Mouse (Mus musculus) forebrain, embryonic 16.5 days (tissue): ENCODE measurements at regions not wholly inside any gene's neighbourhood (a gene's known extent, or its start where the extent isn't known, plus 50 kb on each side); places are given as distances from the start of the nearest gene placed in this dataset.

Experiments
- ATAC-seq: fragments of 200-750 bp; cut with Nextera tagmentation; 2 replicates; pipeline ENCODE4 v1.8.0; 2017; ENCODE audit warnings: mild to moderate bottlenecking, moderate library complexity
- H3K27ac ChIP-seq: fragments of 300-500 bp; sonication (generic); 2 replicates; pipeline ENCODE4 v1.5.1; 2014; ENCODE audit warnings: low read length, control low read depth
- H3K27me3 ChIP-seq: fragments of 300-500 bp; sonication (generic); replicated peaks from 2 replicates; pipeline ENCODE4 v1.6.1; 2014; ENCODE audit warnings: low read length; ENCODE audit not compliant: control insufficient read depth, insufficient read depth
- H3K36me3 ChIP-seq: fragments of 300-500 bp; sonication (generic); 2 replicates; pipeline ENCODE4 v1.6.1; 2014; ENCODE audit not compliant: control insufficient read depth, insufficient read depth
- H3K4me1 ChIP-seq: fragments of 300-500 bp; sonication (generic); replicated peaks from 2 replicates; pipeline ENCODE4 v1.6.1; 2014; ENCODE audit warnings: low read length; ENCODE audit not compliant: control insufficient read depth, insufficient read depth
- H3K4me2 ChIP-seq: fragments of 300-500 bp; sonication (generic); 2 replicates; pipeline ENCODE4 v1.6.1; 2014; ENCODE audit warnings: mild to moderate bottlenecking, low read length, control low read depth
- H3K4me3 ChIP-seq: fragments of 300-500 bp; sonication (generic); replicated peaks from 2 replicates; pipeline ENCODE4 v1.5.1; 2014; ENCODE audit warnings: mild to moderate bottlenecking, low read length, control low read depth
- H3K9ac ChIP-seq: fragments of 300-500 bp; sonication (generic); replicated peaks from 2 replicates; pipeline ENCODE4 v1.6.1; 2014; ENCODE audit warnings: low read depth, low read length, control low read depth
- H3K9me3 ChIP-seq: fragments of 300-500 bp; sonication (generic); 2 replicates; pipeline ENCODE4 v1.6.1; 2016; ENCODE audit warnings: low read length; ENCODE audit not compliant: control insufficient read depth
- WGBS: fragments of 180-500 bp; shearing (Covaris S2); extraction: QIAGEN DNeasy Blood & Tissue Kit; methylation state at CpG from one replicate; pipeline ENCODE4 v1.1.7; 2014; 5-methylcytosine and 5-hydroxymethylcytosine counted together

DNA sequence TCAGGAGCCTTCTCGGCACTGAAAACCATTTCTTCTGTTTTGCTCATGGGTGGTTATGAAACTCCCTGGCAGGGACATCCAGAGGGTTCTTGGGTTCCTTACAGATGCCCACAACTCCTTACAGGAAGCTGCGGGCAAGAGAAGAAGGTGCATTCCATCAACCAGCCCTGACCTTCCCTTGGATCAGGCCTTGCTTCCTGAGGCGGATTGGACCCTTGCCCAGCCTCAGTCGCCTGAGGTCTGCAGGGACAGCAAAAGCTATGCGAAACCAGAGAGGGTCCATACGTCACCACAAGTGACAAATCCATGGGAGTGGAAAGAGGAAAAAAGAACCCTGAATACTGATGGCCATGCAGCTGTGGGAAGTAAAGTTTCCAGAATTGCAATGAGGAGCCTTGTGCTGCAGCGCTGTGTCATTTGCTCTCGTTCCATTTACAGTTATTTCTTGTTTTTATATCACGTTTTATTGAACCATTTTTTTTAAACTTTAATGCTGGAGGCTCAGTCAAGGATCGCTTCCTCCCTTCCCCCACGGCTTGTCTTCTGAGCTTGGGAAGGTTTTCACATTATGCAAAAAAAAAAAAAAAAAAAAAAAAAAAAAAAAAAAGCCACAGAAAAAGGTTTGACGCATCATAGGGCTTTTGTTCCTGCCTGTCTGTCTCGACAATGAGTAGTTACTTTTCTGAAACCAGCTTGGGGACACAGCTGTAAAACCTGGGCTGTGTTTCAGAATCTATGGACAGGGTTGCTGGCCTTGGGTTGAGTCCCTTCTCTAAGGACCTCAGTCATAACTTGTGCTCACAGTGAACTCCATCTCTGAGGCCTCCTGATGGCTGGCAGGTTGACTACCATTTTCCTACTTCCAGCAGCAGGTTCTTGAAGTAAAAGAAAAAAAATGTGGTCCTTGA lies 202.0 kb upstream of the Ncam1 start:
- WGBS = 66% methylated on average over 13 of the region's 13 CpGs
- Histone ChIP-seq H3K9ac (no peak overlapping the region), H3K36me3 (no peaks in the 10 kb centered on the region), H3K4me1 (peaks cover 3% of the 10 kb centered on the region; the same call in 1 of the 2 replicates), H3K27me3 (no peaks in the 10 kb centered on the region), H3K4me3 (no peak overlapping the region), H3K27ac (no peak overlapping the region), H3K9me3 (peaks cover 4% of the 10 kb centered on the region), H3K4me2 (no peak overlapping the region)
- no peak for ATAC-seq

- no peak overlapping the region for H3K4me2 ChIP-seq
- ATAC-seq = no peak
- no peaks in the 10 kb centered on the region for H3K36me3 ChIP-seq
- peaks cover 3% of the 10 kb centered on the region; the same call in 1 of the 2 replicates for H3K4me1 ChIP-seq
- no peak overlapping the region for H3K27ac ChIP-seq
- H3K9ac ChIP-seq = no peak overlapping the region
- peaks cover 8% of the 10 kb centered on the region for H3K9me3 ChIP-seq
- H3K4me3 ChIP-seq = no peak overlapping the region
- no peaks in the 10 kb centered on the region for H3K27me3 ChIP-seq
- 81% methylated on average over 1 of the region's 1 CpGs for WGBS
These were observed 201.2 kb upstream of the Ncam1 start for GRCm38 (mm10) chr9:49999970-50000369.

DNA sequence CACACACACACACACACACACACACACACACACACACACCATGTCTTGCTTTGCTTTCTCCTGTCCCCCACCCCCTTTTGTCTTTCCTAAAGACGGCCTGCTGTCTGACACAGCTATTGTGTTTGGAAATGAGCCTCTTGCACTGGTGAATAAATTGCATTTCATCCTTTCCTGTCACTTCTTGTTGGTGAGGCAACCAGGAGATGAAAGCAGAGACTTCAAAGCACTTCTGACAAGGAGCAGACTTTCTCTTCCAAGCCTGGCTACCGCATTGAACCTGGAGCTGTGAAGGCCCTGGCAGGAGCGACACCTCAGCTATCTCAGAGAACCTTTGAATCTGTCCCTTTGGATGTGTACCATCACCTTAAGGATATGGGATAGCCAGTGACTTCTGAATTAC lies 199.4 kb upstream of the Ncam1 start:
- peaks cover 8% of the 10 kb centered on the region for H3K9me3 ChIP-seq
- no peak overlapping the region for H3K27ac ChIP-seq
- no peak overlapping the region for H3K4me2 ChIP-seq
- 56% methylated on average over 3 of the region's 3 CpGs for WGBS
- H3K4me1 ChIP-seq = peaks cover 3% of the 10 kb centered on the region; the same call in 1 of the 2 replicates
- ATAC-seq = no peak
- H3K4me3 ChIP-seq = no peak overlapping the region
- H3K36me3 ChIP-seq = no peaks in the 10 kb centered on the region
- no peak overlapping the region for H3K9ac ChIP-seq
- H3K27me3 ChIP-seq = no peaks in the 10 kb centered on the region

DNA sequence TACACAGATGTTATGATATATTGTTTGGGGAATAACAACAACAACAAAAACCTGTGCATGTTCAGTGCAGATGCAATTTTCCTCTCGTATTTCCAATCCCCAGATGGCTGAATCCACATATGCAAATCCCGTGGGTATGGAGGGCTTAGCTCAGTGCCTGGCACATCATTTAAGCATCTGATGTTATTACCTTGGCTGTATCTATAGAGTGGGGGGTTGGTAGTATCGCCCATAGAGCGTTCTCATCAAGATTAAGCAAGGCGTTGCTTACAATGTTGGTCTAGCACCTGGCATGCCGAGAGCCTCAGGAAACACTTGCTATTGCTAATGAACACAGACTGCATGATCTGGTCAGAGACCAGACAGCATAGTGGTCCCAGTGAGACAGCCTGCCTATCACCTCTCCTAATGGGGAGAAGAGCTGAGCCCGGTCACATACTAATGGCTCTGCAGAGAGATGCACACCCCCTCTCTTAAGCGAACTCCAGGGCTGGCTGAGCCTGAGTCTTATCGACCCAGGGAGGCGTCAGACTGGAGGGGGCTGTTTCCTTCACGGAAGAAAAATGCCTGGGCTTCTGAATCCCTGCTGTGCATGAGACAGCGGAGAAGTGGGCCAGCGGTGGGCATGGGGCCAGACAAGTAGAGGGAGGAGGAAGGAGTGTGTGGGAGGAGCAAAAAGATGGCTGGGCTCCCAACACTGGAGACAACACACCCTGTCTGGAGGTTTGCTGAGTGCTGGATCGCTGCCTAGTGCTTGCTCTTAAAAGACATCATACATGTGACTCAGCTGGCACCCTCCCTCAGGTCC lies 190.9 kb upstream of the Ncam1 start:
- H3K27ac ChIP-seq = peak overlapping the region; percentile 77
- H3K4me3 ChIP-seq = no peak overlapping the region
- H3K36me3 ChIP-seq = no peaks in the 10 kb centered on the region
- no peak overlapping the region for H3K9ac ChIP-seq
- no peaks in the 10 kb centered on the region for H3K9me3 ChIP-seq
- peak; percentile 95 for ATAC-seq
- H3K4me2 ChIP-seq = peak overlapping the region; percentile 42
- WGBS = 22% methylated on average over 14 of the region's 14 CpGs
- H3K4me1 ChIP-seq = peaks cover 7% of the 10 kb centered on the region
- no peaks in the 10 kb centered on the region for H3K27me3 ChIP-seq

- H3K4me2 ChIP-seq = no peak overlapping the region
- 45% methylated on average over 5 of the region's 5 CpGs for WGBS
- no peak for ATAC-seq
These were observed 189.3 kb upstream of the Ncam1 start for GRCm38 (mm10) chr9:49988064-49988463.

GRCm38 (mm10) chr9:49987481-49987880 lies 188.8 kb upstream of the Ncam1 start:
- Histone ChIP-seq H3K4me3 (no peak overlapping the region), H3K9ac (no peak overlapping the region), H3K4me2 (no peak overlapping the region), H3K27me3 (no peaks in the 10 kb centered on the region), H3K27ac (no peak overlapping the region), H3K36me3 (no peaks in the 10 kb centered on the region), H3K9me3 (no peaks in the 10 kb centered on the region), H3K4me1 (peaks cover 7% of the 10 kb centered on the region)
- ATAC-seq = no peak

More at GRCm38 (mm10) chr9:49988064-49988463, 189.3 kb upstream of the Ncam1 start:
- no peak overlapping the region for H3K9ac ChIP-seq
- H3K9me3 ChIP-seq = no peaks in the 10 kb centered on the region
- no peak overlapping the region for H3K27ac ChIP-seq
- H3K36me3 ChIP-seq = no peaks in the 10 kb centered on the region
- no peaks in the 10 kb centered on the region for H3K27me3 ChIP-seq
- peaks cover 7% of the 10 kb centered on the region for H3K4me1 ChIP-seq
- H3K4me3 ChIP-seq = no peak overlapping the region

GRCm38 (mm10) chr9:49980344-49981207 lies 181.9 kb upstream of the Ncam1 start:
- peaks cover 15% of the 10 kb centered on the region for H3K4me1 ChIP-seq
- ATAC-seq = peak; percentile 61
- no peak overlapping the region; the same call in 1 of the 2 replicates for H3K27ac ChIP-seq
- H3K4me3 ChIP-seq = no peak overlapping the region
- H3K9me3 ChIP-seq = no peaks in the 10 kb centered on the region
- H3K27me3 ChIP-seq = no peaks in the 10 kb centered on the region
- no peak overlapping the region for H3K4me2 ChIP-seq
- H3K9ac ChIP-seq = no peak overlapping the region
- WGBS = 51% methylated on average over 7 of the region's 7 CpGs
- no peaks in the 10 kb centered on the region for H3K36me3 ChIP-seq

- Histone ChIP-seq H3K27me3 (no peaks in the 10 kb centered on the region), H3K4me2 (no peak overlapping the region), H3K4me3 (no peak overlapping the region), H3K27ac (peak overlapping the region; percentile 45), H3K9me3 (no peaks in the 10 kb centered on the region), H3K9ac (peak overlapping the region; percentile 33; the same call in 1 of the 2 replicates), H3K4me1 (peaks cover 15% of the 10 kb centered on the region), H3K36me3 (no peaks in the 10 kb centered on the region)
- 32% methylated on average over 11 of the region's 11 CpGs for WGBS
- ATAC-seq = peak; percentile 89
These were observed 177.4 kb upstream of the Ncam1 start for GRCm38 (mm10) chr9:49975938-49976671.
